Mouse (Mus musculus) midbrain, embryonic 13.5 days (tissue): ENCODE measurements around the gene Cd8b1. TPM values are rescaled to one million over a fixed set of nuclear protein-coding genes. Genes with fewer than 3 reads are reported as not detected.

Experiments used
- ATAC-seq: fragments of 200-750 bp; cut with Nextera tagmentation; 2 replicates; pipeline ENCODE4 v1.8.0; 2017; ENCODE audit warnings: mild to moderate bottlenecking, moderate TSS enrichment, moderate library complexity
- H3K27ac ChIP-seq: fragments of 300-500 bp; sonication (generic); 2 replicates; pipeline ENCODE4 v1.5.1; 2015; ENCODE audit warnings: inconsistent platforms, mild to moderate bottlenecking, moderate library complexity
- H3K27me3 ChIP-seq: fragments of 300-500 bp; sonication (generic); 2 replicates; pipeline ENCODE4 v1.6.1; 2015; ENCODE audit warnings: mild to moderate bottlenecking, inconsistent platforms
- H3K36me3 ChIP-seq: fragments of 300-500 bp; sonication (generic); 2 replicates; pipeline ENCODE4 v1.6.1; 2015; ENCODE audit warnings: mild to moderate bottlenecking, inconsistent platforms
- H3K4me1 ChIP-seq: fragments of 300-500 bp; sonication (generic); replicated peaks from 2 replicates; pipeline ENCODE4 v1.6.1; 2015; ENCODE audit warnings: inconsistent platforms
- H3K4me2 ChIP-seq: fragments of 300-500 bp; sonication (generic); replicated peaks from 2 replicates; pipeline ENCODE4 v1.6.1; 2015; ENCODE audit warnings: moderate library complexity, mild to moderate bottlenecking, inconsistent platforms
- H3K4me3 ChIP-seq: fragments of 300-500 bp; sonication (generic); replicated peaks from 2 replicates; pipeline ENCODE4 v1.5.1; 2015; ENCODE audit warnings: mild to moderate bottlenecking, inconsistent platforms
- H3K9ac ChIP-seq: fragments of 300-500 bp; sonication (generic); replicated peaks from 2 replicates; pipeline ENCODE4 v1.6.1; 2015; ENCODE audit warnings: mild to moderate bottlenecking, inconsistent platforms
- H3K9me3 ChIP-seq: fragments of 300-500 bp; sonication (generic); 2 replicates; pipeline ENCODE4 v1.6.1; 2016; ENCODE audit warnings: mild to moderate bottlenecking, inconsistent platforms
- WGBS: fragments of 180-500 bp; shearing (Covaris S2); methylation state at CpG from one replicate; pipeline ENCODE4 v1.1.7; 2015; 5-methylcytosine and 5-hydroxymethylcytosine counted together
- polyA plus RNA-seq: library from polyadenylated mRNA; unstranded; fragments of >200 nt; fragmentation: Nextera tagmentation; extraction: Ambion mirVana; gene quantifications from 2 replicates; pipeline ENCODE4 v1.2.1, GENCODE M21; 2015

The Cd8b1 gene
- polyA plus RNA-seq, 1 experiment from 2014 or later = not detected

GRCm38 (mm10) chr6:71352866-71353427, 30.4 kb downstream of the Cd8b1 start:
- Histone ChIP-seq H3K27ac (no peak overlapping the region), H3K4me2 (no peak overlapping the region), H3K9me3 (no peaks in the 10 kb centered on the region), H3K4me1 (no peaks in the 10 kb centered on the region), H3K27me3 (no peaks in the 10 kb centered on the region), H3K36me3 (no peaks in the 10 kb centered on the region), H3K9ac (no peak overlapping the region), H3K4me3 (no peak overlapping the region)
- WGBS = 89% methylated on average over 10 of the region's 10 CpGs
- no peak for ATAC-seq

GRCm38 (mm10) chr6:71353722-71354121, 31.1 kb downstream of the Cd8b1 start:
- Histone ChIP-seq H3K4me1 (no peaks in the 10 kb centered on the region), H3K27ac (no peak overlapping the region), H3K4me3 (no peak overlapping the region), H3K9me3 (no peaks in the 10 kb centered on the region), H3K27me3 (no peaks in the 10 kb centered on the region), H3K4me2 (no peak overlapping the region), H3K36me3 (no peaks in the 10 kb centered on the region), H3K9ac (no peak overlapping the region)
- no peak for ATAC-seq
- 80% methylated on average over 2 of the region's 2 CpGs for WGBS

- no peak for ATAC-seq
- WGBS = 95% methylated on average over 7 of the region's 7 CpGs
- H3K36me3 ChIP-seq = no peaks in the 10 kb centered on the region
Measured at GRCm38 (mm10) chr6:71357493-71357892, 34.9 kb downstream of the Cd8b1 start.

GRCm38 (mm10) chr6:71360221-71360620, 37.6 kb downstream of the Cd8b1 start:
- no peak overlapping the region for H3K4me2 ChIP-seq
- no peaks in the 10 kb centered on the region for H3K9me3 ChIP-seq
- H3K27me3 ChIP-seq = no peaks in the 10 kb centered on the region
- H3K27ac ChIP-seq = no peak overlapping the region
- H3K4me3 ChIP-seq = no peak overlapping the region
- H3K36me3 ChIP-seq = no peaks in the 10 kb centered on the region
- 78% methylated on average over 4 of the region's 4 CpGs for WGBS
- H3K4me1 ChIP-seq = no peaks in the 10 kb centered on the region
- H3K9ac ChIP-seq = no peak overlapping the region
- ATAC-seq = no peak

More at GRCm38 (mm10) chr6:71357493-71357892, 34.9 kb downstream of the Cd8b1 start:
- H3K4me2 ChIP-seq = no peak overlapping the region
- no peaks in the 10 kb centered on the region for H3K9me3 ChIP-seq
- H3K4me1 ChIP-seq = no peaks in the 10 kb centered on the region
- no peak overlapping the region for H3K4me3 ChIP-seq
- no peak overlapping the region for H3K27ac ChIP-seq
- no peaks in the 10 kb centered on the region for H3K27me3 ChIP-seq
- no peak overlapping the region for H3K9ac ChIP-seq

GRCm38 (mm10) chr6:71360751-71361150, 38.2 kb downstream of the Cd8b1 start:
- H3K4me2 ChIP-seq = no peak overlapping the region
- no peaks in the 10 kb centered on the region for H3K9me3 ChIP-seq
- ATAC-seq = no peak
- no peaks in the 10 kb centered on the region for H3K4me1 ChIP-seq
- no peaks in the 10 kb centered on the region for H3K27me3 ChIP-seq
- no peaks in the 10 kb centered on the region for H3K36me3 ChIP-seq
- H3K9ac ChIP-seq = no peak overlapping the region
- 60% methylated on average over 5 of the region's 5 CpGs for WGBS
- H3K4me3 ChIP-seq = no peak overlapping the region
- H3K27ac ChIP-seq = no peak overlapping the region

- ATAC-seq = no peak
- no peak overlapping the region for H3K4me3 ChIP-seq
- no peak overlapping the region for H3K27ac ChIP-seq
- H3K36me3 ChIP-seq = no peaks in the 10 kb centered on the region
- H3K27me3 ChIP-seq = no peaks in the 10 kb centered on the region
- H3K9ac ChIP-seq = no peak overlapping the region
- H3K9me3 ChIP-seq = no peaks in the 10 kb centered on the region
- no peak overlapping the region for H3K4me2 ChIP-seq
- 86% methylated on average over 10 of the region's 10 CpGs for WGBS
- no peaks in the 10 kb centered on the region for H3K4me1 ChIP-seq
Measured at GRCm38 (mm10) chr6:71361156-71361670, 38.6 kb downstream of the Cd8b1 start.

- no peak for ATAC-seq
- Histone ChIP-seq H3K4me2 (no peak overlapping the region), H3K4me1 (no peaks in the 10 kb centered on the region), H3K9ac (no peak overlapping the region), H3K36me3 (no peaks in the 10 kb centered on the region), H3K27me3 (no peaks in the 10 kb centered on the region), H3K9me3 (no peaks in the 10 kb centered on the region), H3K4me3 (no peak overlapping the region), H3K27ac (no peak overlapping the region)
- WGBS = 65% methylated on average over 2 of the region's 2 CpGs
Measured at GRCm38 (mm10) chr6:71363995-71364394, 41.4 kb downstream of the Cd8b1 start.

GRCm38 (mm10) chr6:71369416-71369815, 46.8 kb downstream of the Cd8b1 start:
- no peak overlapping the region for H3K27ac ChIP-seq
- no peak overlapping the region for H3K9ac ChIP-seq
- H3K9me3 ChIP-seq = no peaks in the 10 kb centered on the region
- WGBS = 91% methylated on average over 6 of the region's 6 CpGs
- H3K4me2 ChIP-seq = no peak overlapping the region
- no peaks in the 10 kb centered on the region for H3K27me3 ChIP-seq
- H3K4me3 ChIP-seq = no peak overlapping the region
- H3K36me3 ChIP-seq = no peaks in the 10 kb centered on the region
- no peak for ATAC-seq
- H3K4me1 ChIP-seq = no peaks in the 10 kb centered on the region

- no peak for ATAC-seq
- H3K9ac ChIP-seq = no peak overlapping the region
- no peaks in the 10 kb centered on the region for H3K9me3 ChIP-seq
- no peak overlapping the region for H3K27ac ChIP-seq
- H3K4me2 ChIP-seq = no peak overlapping the region
- H3K27me3 ChIP-seq = no peaks in the 10 kb centered on the region
- H3K4me3 ChIP-seq = no peak overlapping the region
- H3K4me1 ChIP-seq = no peaks in the 10 kb centered on the region
- WGBS = 88% methylated on average over 5 of the region's 5 CpGs
- H3K36me3 ChIP-seq = no peaks in the 10 kb centered on the region
Measured at GRCm38 (mm10) chr6:71371085-71371605, 48.6 kb downstream of the Cd8b1 start.

- H3K36me3 ChIP-seq = no peaks in the 10 kb centered on the region
- ATAC-seq = no peak
- H3K27me3 ChIP-seq = no peaks in the 10 kb centered on the region
- H3K9me3 ChIP-seq = no peaks in the 10 kb centered on the region
- H3K27ac ChIP-seq = no peak overlapping the region
- no peak overlapping the region for H3K9ac ChIP-seq
- H3K4me2 ChIP-seq = no peak overlapping the region
- 86% methylated on average over 5 of the region's 5 CpGs for WGBS
- H3K4me1 ChIP-seq = no peaks in the 10 kb centered on the region
- H3K4me3 ChIP-seq = no peak overlapping the region
Measured at GRCm38 (mm10) chr6:71372041-71372720, 49.6 kb downstream of the Cd8b1 start.

GRCm38 (mm10) chr6:71373249-71373775, 50.7 kb downstream of the Cd8b1 start, which contains the start of gene Cd8a:
Gene Cd8a (plus strand): TSS chr6:71373427.
- WGBS = 83% methylated on average over 14 of the region's 14 CpGs
- Histone ChIP-seq H3K9ac (no peak within 1 kb of the TSS), H3K4me2 (no peak within 1 kb of the TSS), H3K4me3 (no peak within 1 kb of the TSS), H3K36me3 (no peaks in the 10 kb centered on the region), H3K27me3 (no peaks in the 10 kb centered on the region), H3K9me3 (no peaks in the 10 kb centered on the region), H3K4me1 (no peaks in the 10 kb centered on the region), H3K27ac (no peak within 1 kb of the TSS)
- no peak for ATAC-seq

- no peak for ATAC-seq
- Histone ChIP-seq H3K36me3 (no peaks in the 10 kb centered on the region), H3K9ac (no peak overlapping the region), H3K4me1 (no peaks in the 10 kb centered on the region), H3K4me3 (no peak overlapping the region), H3K4me2 (no peak overlapping the region), H3K27ac (no peak overlapping the region), H3K9me3 (no peaks in the 10 kb centered on the region), H3K27me3 (no peaks in the 10 kb centered on the region)
- WGBS = 90% methylated on average over 19 of the region's 19 CpGs
Measured at GRCm38 (mm10) chr6:71374311-71374829, 51.8 kb downstream of the Cd8b1 start.
